Mouse (Mus musculus): ENCODE measurements around the gene Atg7.

GRCm38 (mm10) chr6:114891272-114891671 is 248.4 kb downstream of the Atg7 start:
- TF ChIP-seq CTCF (IDR thresholded peaks at IDR 0.05; ENCODE audit: extremely low read depth, insufficient read length, insufficient replicate concordance, low read depth, low read length) (no peak), POLR2A (IDR thresholded peaks at IDR 0.05; ENCODE audit: low read depth, low read length) (no peak)

All from small intestine, adult 2 months (tissue).